Mouse (Mus musculus) testis, adult 2 months (tissue): ENCODE measurements at regions not wholly inside any gene's neighbourhood (a gene's known extent, or its start where the extent isn't known, plus 50 kb on each side); places are given as distances from the start of the nearest gene placed in this dataset.

Experiments
- CTCF ChIP-seq: fragments of 200-500 bp; IDR thresholded peaks from 2 replicates; pipeline ENCODE4 v1.5.1; 2012; ENCODE audit warnings: low read depth, mild to moderate bottlenecking, inconsistent platforms, low read length, moderate library complexity; ENCODE audit not compliant: control insufficient read depth, insufficient read depth, insufficient replicate concordance
- POLR2A ChIP-seq: fragments of 200-500 bp; IDR thresholded peaks from 2 replicates; pipeline ENCODE4 v1.6.1; 2012; ENCODE audit warnings: low read depth, mild to moderate bottlenecking, inconsistent platforms, low read length, moderate library complexity; ENCODE audit not compliant: control insufficient read depth

- TF ChIP-seq CTCF (no peak), POLR2A (no peak)
Measured at GRCm38 (mm10) chr13:31304286-31304865, 251.6 kb upstream of the Foxq1 start.
